Mouse (Mus musculus) G1E (cell line): ENCODE results near the gene Sfxn5.

ENCODE experiments used
- CTCF ChIP-seq: IDR thresholded peaks from 2 replicates; pipeline ENCODE4 v1.5.1; 2012; ENCODE audit warnings: low read depth, low read length, inconsistent platforms, mixed read lengths
- GATA1 ChIP-seq: IDR thresholded peaks from 2 replicates; pipeline ENCODE4 v1.6.1; 2012; ENCODE audit warnings: borderline replicate concordance, low read length, inconsistent platforms, mixed read lengths
- POLR2AphosphoS5 ChIP-seq: IDR thresholded peaks from 2 replicates; pipeline ENCODE4 v1.6.1; 2012; ENCODE audit warnings: low read depth, low read length, inconsistent platforms; ENCODE audit not compliant: insufficient replicate concordance
- TAL1 ChIP-seq: conservative IDR thresholded peaks from 2 replicates; pipeline ENCODE4 v1.6.1; 2012; ENCODE audit warnings: low read depth, low read length, inconsistent platforms, mixed read lengths

DNA sequence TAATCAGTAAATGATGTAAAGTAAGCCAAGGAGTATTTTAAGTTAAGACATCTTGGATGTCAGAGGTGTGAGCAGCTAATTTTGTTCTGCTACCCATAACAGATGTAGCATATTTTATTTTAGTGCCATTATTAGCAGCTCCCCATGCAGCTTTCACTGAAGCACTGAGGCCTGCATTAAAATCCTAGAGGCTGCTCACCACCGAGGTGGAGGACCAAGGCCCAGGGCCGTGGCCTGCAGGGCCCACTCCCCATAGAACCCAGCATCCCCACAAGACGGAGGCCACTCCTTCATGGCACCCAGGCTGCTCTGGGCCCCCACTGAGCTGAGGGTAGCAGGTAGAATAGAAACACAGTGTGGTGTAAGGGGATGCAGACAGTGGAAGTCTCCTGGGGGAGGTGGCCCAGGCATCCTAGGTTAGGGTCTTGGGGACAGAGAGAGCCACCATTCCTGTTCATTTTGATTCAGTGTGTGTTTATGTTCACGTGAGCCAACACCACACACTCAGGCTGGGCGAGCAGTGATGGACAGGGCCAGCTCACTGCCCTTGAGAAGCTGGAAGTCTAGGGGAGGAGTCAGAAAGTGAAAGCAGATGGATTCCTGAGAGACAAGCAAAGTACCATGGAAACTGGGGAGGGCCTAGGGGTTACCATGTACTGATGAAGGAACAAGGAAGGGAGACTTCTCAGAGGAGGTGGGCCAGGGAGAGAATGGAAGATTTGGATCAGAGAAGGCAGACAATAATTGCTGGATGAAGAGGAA, 114.4 kb downstream of the Sfxn5 start:
- no peak for TF ChIP-seq CTCF
- TF ChIP-seq TAL1 = no peak
- no peak for TF ChIP-seq GATA1
- no peak for TF ChIP-seq POLR2AphosphoS5
